Mouse (Mus musculus): ENCODE results near the gene Olfr493.

Gene Olfr493

GRCm38 (mm10) chr7:108346879-108347278, at the start of gene Olfr493:
Olfr493 (minus strand) TSS chr7:108346979.
- DNase-seq (ENCODE audit: extremely low spot score, low read depth, low spot score), result no peak

DNA sequence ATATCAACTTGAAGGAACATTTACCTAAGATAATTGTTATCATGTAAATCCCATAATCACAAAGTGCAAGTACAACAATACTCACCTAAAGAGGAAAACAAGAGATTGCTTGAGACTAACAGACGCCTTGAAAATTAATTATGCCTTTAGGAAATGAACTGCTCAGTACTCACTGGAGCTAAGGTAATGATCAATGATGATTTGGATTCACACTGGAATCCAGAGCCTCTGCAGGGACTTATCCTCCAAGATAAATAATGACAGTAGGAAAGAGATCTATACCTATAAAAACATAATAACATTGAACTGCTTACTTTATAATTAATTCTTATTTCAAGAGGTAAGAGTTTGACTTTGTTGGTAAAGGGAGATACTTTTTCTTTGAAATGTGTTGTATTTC, 46.1 kb upstream of the Olfr493 start, which contains the start of gene Olfr495:
Olfr495 (plus strand) TSS at position 301 of the 400 bp plus-strand sequence.
- DNase-seq (ENCODE audit: extremely low spot score, low read depth, low spot score), result no peak

GRCm38 (mm10) chr7:108365035-108365434, 18.3 kb upstream of the Olfr493 start, which contains the start of gene Olfr494:
Olfr494 (plus strand) TSS chr7:108365335.
- no peak for DNase-seq (ENCODE audit: extremely low spot score, low read depth, low spot score)

DNA sequence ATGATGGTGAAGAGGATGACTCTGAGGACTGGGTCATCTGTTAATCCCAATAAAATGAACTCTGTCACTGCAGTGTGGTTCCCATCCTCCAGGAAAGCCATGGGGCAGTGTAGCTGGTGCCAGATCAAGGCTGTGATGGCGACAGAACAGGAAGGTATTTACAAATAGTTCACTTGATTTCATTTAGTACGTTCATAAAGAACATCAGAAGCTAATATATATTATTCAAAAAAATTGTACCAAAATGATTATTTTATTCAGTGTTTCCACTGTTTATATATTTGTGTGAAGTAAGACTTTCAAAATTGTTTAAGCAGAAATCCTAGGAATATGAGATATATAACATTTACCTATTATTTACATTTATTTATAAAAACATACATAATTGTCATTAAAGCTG, 23.2 kb downstream of the Olfr493 start, which contains the start of gene Olfr492:
Olfr492 (minus strand) TSS at position 101 of the 400 bp plus-strand sequence.
- DNase-seq (ENCODE audit: extremely low spot score, low read depth, low spot score), result no peak

- no peak for DNase-seq (ENCODE audit: extremely low spot score, low read depth, low spot score)
Measured at GRCm38 (mm10) chr7:108313151-108313550, 33.6 kb downstream of the Olfr493 start, which contains the start of gene Olfr491. Olfr491 (plus strand) TSS chr7:108313451.

Data from hindlimb bud, embryonic 11.5 days (tissue).